Mouse (Mus musculus) forebrain, embryonic 11.5 days (tissue): ENCODE data around the gene Furin. TPM values are rescaled to one million over a fixed set of nuclear protein-coding genes. Genes with fewer than 3 reads are reported as not detected.
A peak's percentile ranks its signal among the peaks of the same experiment; 100 is the strongest.

Experiments used
- ATAC-seq: fragments of 200-750 bp; cut with Nextera tagmentation; replicated peaks from 2 replicates; pipeline ENCODE4 v1.8.0; 2017; ENCODE audit warnings: moderate TSS enrichment; ENCODE audit not compliant: low FRiP score
- DNase-seq: peaks from one replicate; pipeline ENCODE4 v3.0.0-alpha.2; 2017; ENCODE audit warnings: low spot score
- H3K27ac ChIP-seq: fragments of 300-500 bp; sonication (generic); 2 replicates; pipeline ENCODE4 v1.5.1; 2014; ENCODE audit warnings: low read depth, low read length
- H3K27me3 ChIP-seq: fragments of 300-500 bp; sonication (generic); 2 replicates; pipeline ENCODE4 v1.6.1; 2014; ENCODE audit warnings: mild to moderate bottlenecking, low read length, mixed read lengths; ENCODE audit not compliant: control insufficient read depth, insufficient read depth
- H3K36me3 ChIP-seq: fragments of 300-500 bp; sonication (generic); 2 replicates; pipeline ENCODE4 v1.6.1; 2014; ENCODE audit warnings: mild to moderate bottlenecking, low read length, moderate library complexity, mixed read lengths; ENCODE audit not compliant: control insufficient read depth, insufficient read depth
- H3K4me1 ChIP-seq: fragments of 300-500 bp; sonication (generic); replicated peaks from 2 replicates; pipeline ENCODE4 v1.6.1; 2014; ENCODE audit warnings: low read length, mixed read lengths; ENCODE audit not compliant: control insufficient read depth, insufficient read depth
- H3K4me2 ChIP-seq: fragments of 300-500 bp; sonication (generic); 2 replicates; pipeline ENCODE4 v1.6.1; 2014; ENCODE audit warnings: low read depth, mild to moderate bottlenecking, low read length, moderate library complexity, mixed read lengths; ENCODE audit not compliant: severe bottlenecking
- H3K4me3 ChIP-seq: fragments of 300-500 bp; sonication (generic); 2 replicates; pipeline ENCODE4 v1.5.1; 2014; ENCODE audit warnings: low read depth, low read length
- H3K9ac ChIP-seq: fragments of 300-500 bp; sonication (generic); 2 replicates; pipeline ENCODE4 v1.6.1; 2014; ENCODE audit warnings: low read length
- H3K9me3 ChIP-seq: fragments of 300-500 bp; sonication (generic); 2 replicates; pipeline ENCODE4 v1.6.1; 2016; ENCODE audit warnings: low read length, mixed read lengths; ENCODE audit not compliant: control insufficient read depth
- WGBS: fragments of 180-500 bp; shearing (Covaris S2); extraction: QIAGEN DNeasy Blood & Tissue Kit; methylation state at CpG from one replicate; pipeline ENCODE4 v1.1.7; 2014; 5-methylcytosine and 5-hydroxymethylcytosine counted together
- polyA plus RNA-seq: library from polyadenylated mRNA; unstranded; fragments of >200 nt; fragmentation: Nextera tagmentation; extraction: Ambion mirVana; gene quantifications from 2 replicates; pipeline ENCODE4 v1.2.1, GENCODE M21; 2014

Furin gene
- polyA plus RNA-seq, 1 experiment from 2014 or later: 6.0 TPM

DNA sequence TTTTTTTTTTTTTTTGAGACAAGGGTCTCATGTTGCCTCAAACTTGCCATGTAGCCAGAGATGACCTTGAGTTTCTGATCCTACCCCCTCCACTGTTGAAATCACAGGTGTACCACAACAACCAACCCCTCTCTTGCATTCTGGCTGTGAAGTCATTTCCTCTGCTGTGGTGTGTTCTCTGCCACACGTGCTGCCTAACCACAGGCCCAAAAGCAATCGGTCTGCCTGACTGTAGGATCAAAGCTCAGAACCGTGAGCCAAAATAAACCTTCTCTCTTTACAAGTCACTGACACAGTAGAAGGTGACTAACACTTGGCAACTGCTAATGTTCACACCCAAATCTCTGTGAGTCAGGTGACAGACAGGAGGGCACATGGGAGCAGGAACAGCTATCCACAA lies 44.8 kb downstream of the Furin start:
- no peak overlapping the region for H3K9ac ChIP-seq
- H3K36me3 ChIP-seq: no peaks in the 10 kb centered on the region; the same call in 1 of the 2 replicates
- H3K27ac ChIP-seq: no peak overlapping the region
- ATAC-seq (no peak), DNase-seq (no peak)
- no peaks in the 10 kb centered on the region for H3K27me3 ChIP-seq
- peaks cover 5% of the 10 kb centered on the region; the same call in 1 of the 2 replicates for H3K4me1 ChIP-seq
- H3K4me2 ChIP-seq: no peak overlapping the region
- H3K4me3 ChIP-seq: no peak overlapping the region
- no peaks in the 10 kb centered on the region for H3K9me3 ChIP-seq
- 88% methylated on average over 3 of the region's 3 CpGs for WGBS

DNA sequence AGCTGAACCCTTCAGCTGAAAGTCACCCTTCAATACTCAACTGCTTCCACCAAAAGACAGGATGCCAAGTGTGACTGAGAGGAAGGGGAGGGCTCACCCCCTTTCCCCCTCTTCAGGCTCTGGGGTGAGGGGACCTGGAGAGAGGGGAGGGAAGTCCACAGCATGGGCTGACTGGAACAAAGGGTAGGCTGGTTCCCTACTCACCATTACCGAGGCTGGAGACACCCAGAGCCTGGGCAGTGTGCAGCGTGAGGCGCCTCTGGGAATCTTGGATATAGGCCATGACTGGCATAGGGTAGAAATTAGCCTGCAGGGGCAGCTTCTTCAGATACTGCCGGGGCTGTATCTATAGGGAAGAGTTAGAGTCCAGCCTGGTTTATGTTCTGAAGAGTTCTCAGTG lies 47.2 kb downstream of the Furin start:
- H3K27me3 ChIP-seq: no peaks in the 10 kb centered on the region
- no peak overlapping the region for H3K4me3 ChIP-seq
- ATAC-seq: no peak
- H3K36me3 ChIP-seq: no peaks in the 10 kb centered on the region; the same call in 1 of the 2 replicates
- H3K9ac ChIP-seq: no peak overlapping the region
- DNase-seq: no peak
- no peak overlapping the region for H3K27ac ChIP-seq
- H3K4me1 ChIP-seq: peaks cover 5% of the 10 kb centered on the region; the same call in 1 of the 2 replicates
- no peaks in the 10 kb centered on the region for H3K9me3 ChIP-seq
- H3K4me2 ChIP-seq: no peak overlapping the region
- WGBS: 71% methylated on average over 4 of the region's 4 CpGs

DNA sequence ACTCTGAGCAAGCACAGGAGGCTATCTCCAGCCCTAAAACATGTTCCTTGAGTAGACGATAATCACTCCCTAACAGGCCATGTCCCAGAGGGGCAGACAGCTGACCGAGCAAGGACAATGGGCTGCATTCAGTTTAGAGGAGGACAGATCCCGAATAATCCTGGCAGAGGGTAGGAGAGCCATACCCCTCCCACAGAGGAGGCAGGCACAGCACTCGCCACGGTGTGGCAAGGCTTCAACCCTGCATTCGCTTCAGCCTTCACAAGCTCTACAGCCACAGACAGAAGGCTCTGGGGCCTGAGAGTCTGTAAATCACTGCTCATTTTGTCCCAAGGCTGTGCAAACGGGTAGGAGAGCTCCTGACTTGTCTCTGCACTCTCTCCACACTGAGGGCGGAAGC lies 48.1 kb downstream of the Furin start:
- Histone ChIP-seq H3K9me3 (no peaks in the 10 kb centered on the region), H3K27ac (peak overlapping the region; percentile 54), H3K36me3 (peaks cover 4% of the 10 kb centered on the region; the same call in 1 of the 2 replicates), H3K4me1 (peaks cover 5% of the 10 kb centered on the region; the same call in 1 of the 2 replicates), H3K4me2 (no peak overlapping the region), H3K4me3 (no peak overlapping the region), H3K27me3 (no peaks in the 10 kb centered on the region), H3K9ac (no peak overlapping the region)
- WGBS: 14% methylated on average over 8 of the region's 8 CpGs
- ATAC-seq: no peak
- no peak for DNase-seq

DNA sequence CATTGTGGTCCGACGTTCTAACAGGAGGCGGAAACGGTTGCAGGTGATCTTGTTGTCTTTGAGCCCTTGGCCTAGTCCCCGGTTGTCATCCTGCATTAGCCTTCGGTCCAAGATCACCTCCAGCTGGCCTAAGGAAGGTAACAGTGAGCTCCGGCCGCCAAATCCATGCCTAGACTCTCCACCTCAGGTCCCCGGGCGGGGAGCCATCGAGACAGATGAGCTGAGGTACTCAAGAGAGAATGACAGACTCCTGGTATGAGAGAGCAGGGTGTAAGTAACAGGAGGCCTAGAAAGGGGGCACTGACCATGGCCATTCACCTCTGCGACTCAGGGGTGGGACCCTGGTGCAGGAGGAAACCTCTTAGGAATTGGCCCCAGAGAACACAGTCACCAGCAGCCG lies 48.9 kb downstream of the Furin start:
- DNase-seq (no peak), ATAC-seq (no peak)
- Histone ChIP-seq H3K9me3 (no peaks in the 10 kb centered on the region), H3K4me1 (peaks cover 5% of the 10 kb centered on the region; the same call in 1 of the 2 replicates), H3K4me3 (no peak overlapping the region), H3K36me3 (peaks cover 4% of the 10 kb centered on the region; the same call in 1 of the 2 replicates), H3K27me3 (no peaks in the 10 kb centered on the region), H3K4me2 (no peak overlapping the region), H3K9ac (no peak overlapping the region), H3K27ac (no peak overlapping the region; the same call in 1 of the 2 replicates)
- WGBS: 88% methylated on average over 13 of the region's 13 CpGs

DNA sequence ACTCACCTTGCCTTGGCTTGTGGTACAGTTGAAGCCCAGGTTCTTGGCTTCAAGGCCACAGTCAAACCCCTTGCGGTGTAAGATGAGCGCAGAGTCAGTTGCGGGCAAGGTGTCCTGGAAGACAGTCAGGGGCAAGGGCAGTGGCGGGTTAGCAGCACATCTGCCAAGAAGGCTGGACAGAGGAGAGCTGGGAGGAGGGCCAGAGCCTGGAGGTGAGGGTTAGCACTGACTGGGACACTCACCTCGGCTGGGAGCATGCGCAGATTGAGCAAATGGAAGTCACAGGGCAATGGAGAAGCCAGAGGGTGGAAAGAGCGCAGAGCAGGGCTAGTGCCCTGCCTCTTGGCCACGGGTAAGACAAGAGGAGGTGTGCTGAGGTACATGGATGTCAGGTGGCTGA lies 52.3 kb downstream of the Furin start:
- H3K27me3 ChIP-seq: no peaks in the 10 kb centered on the region
- H3K9me3 ChIP-seq: no peaks in the 10 kb centered on the region
- no peak overlapping the region for H3K4me3 ChIP-seq
- peaks cover 4% of the 10 kb centered on the region; the same call in 1 of the 2 replicates for H3K36me3 ChIP-seq
- H3K4me2 ChIP-seq: no peak overlapping the region
- DNase-seq: no peak
- no peak overlapping the region for H3K27ac ChIP-seq
- ATAC-seq: no peak
- WGBS: 94% methylated on average over 8 of the region's 8 CpGs
- H3K4me1 ChIP-seq: peaks cover 5% of the 10 kb centered on the region; the same call in 1 of the 2 replicates
- H3K9ac ChIP-seq: no peak overlapping the region

DNA sequence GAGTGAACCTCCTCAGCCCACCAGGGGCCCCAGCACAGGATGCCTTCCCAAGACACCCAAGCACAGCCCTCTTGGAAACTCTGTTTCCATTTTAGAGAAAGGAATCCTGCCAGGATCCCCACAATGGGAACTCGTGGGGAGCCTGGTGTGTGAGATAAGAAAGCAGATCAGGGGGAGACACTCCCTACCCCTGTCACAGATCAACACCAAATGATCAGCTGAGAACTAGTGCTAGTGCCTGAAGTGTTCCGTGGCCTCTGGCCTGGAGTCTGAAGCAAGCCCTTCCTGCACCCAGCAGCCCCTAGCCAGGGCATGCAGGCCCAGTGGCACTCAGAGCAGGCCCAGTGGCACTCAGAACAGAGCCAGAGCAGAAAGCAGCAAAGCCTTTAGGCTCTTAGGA lies 54.4 kb downstream of the Furin start:
- Histone ChIP-seq H3K4me2 (no peak overlapping the region), H3K27ac (no peak overlapping the region), H3K9ac (no peak overlapping the region), H3K27me3 (no peaks in the 10 kb centered on the region), H3K4me1 (no peaks in the 10 kb centered on the region), H3K4me3 (no peak overlapping the region), H3K36me3 (peaks cover 4% of the 10 kb centered on the region; the same call in 1 of the 2 replicates), H3K9me3 (no peaks in the 10 kb centered on the region)
- ATAC-seq (no peak), DNase-seq (no peak)
- WGBS: 79% methylated on average over 2 of the region's 2 CpGs

DNA sequence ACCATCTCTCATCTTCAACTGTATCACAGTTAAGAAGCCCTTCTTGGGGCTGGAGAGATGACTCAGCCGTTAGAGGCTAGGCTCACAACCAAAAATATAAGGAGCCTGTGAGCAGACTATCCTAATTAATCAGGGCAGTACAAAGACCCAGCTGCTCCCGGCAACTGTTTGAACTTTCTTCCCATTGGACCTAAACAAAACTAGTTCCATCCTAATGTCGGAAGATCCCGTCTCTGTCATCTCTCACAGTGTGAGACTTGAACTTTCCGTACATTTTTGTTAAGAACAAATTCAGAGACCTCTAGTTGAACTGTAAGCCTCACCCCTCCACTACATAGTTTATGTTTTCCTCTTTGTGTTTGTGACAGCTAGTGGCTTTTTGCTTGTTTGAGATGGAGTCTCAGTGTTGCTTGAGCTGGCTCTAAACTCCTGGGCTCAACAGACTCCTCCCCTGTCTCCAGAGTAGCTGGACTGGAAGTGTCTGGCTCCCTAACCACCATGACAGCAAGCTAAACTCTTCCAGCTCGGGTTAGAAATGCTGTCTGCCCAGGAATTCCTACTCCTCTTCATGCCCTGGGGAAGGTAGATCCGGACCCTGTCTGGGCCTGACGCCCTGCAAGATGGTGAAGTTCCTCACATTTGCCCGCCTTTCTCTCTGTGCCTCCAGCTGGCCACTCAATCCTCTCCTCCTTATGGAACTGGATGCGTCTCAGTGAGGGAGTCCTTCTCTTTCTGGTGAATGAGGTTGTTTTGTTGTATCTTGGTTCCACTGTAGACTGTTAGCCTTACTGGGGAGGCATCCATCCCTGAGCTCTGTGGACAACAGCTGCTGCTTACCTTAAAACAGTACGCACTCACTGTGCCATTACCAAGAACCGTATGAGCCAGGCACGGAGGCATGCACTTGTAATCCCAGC lies 57.3 kb downstream of the Furin start:
- H3K9me3 ChIP-seq: no peaks in the 10 kb centered on the region
- H3K4me3 ChIP-seq: no peak overlapping the region
- no peak overlapping the region for H3K9ac ChIP-seq
- H3K4me1 ChIP-seq: peaks cover 5% of the 10 kb centered on the region; the same call in 1 of the 2 replicates
- peaks cover 3% of the 10 kb centered on the region; the same call in 1 of the 2 replicates for H3K36me3 ChIP-seq
- H3K4me2 ChIP-seq: no peak overlapping the region
- WGBS: 73% methylated on average over 13 of the region's 13 CpGs
- no peak overlapping the region for H3K27ac ChIP-seq
- DNase-seq (no peak), ATAC-seq (no peak)
- no peaks in the 10 kb centered on the region for H3K27me3 ChIP-seq

DNA sequence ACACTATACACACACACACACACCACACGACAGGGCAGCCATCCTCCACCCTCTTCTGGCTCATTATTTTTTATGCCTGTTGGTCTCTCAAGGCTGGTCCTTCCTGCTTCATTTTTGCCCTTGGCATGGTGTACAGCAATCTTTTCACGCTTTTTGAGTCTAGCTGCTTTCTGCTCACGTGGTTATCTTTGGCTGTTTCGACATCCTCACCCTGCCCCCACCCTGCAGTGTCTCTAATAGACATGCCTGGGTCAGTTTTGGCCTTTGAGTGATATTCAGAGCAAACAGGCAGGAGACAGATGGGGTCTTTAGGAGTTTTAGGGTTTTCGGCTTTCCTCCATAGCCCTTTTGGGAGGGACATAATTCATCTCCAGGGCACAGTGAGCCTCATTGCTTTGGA lies 58.4 kb downstream of the Furin start:
- no peak overlapping the region for H3K27ac ChIP-seq

More for the DNA sequence above, 58.4 kb downstream of the Furin start:
- no peak for DNase-seq
- Histone ChIP-seq H3K4me2 (no peak overlapping the region), H3K9ac (no peak overlapping the region), H3K36me3 (no peaks in the 10 kb centered on the region; the same call in 1 of the 2 replicates), H3K27me3 (no peaks in the 10 kb centered on the region), H3K4me1 (peaks cover 8% of the 10 kb centered on the region; the same call in 1 of the 2 replicates), H3K9me3 (no peaks in the 10 kb centered on the region), H3K4me3 (no peak overlapping the region)
- 93% methylated on average over 5 of the region's 5 CpGs for WGBS
- ATAC-seq: no peak
